Mouse (Mus musculus): ENCODE measurements around the gene Higd1c. TPM values are rescaled to one million over a fixed set of nuclear protein-coding genes. Genes with fewer than 3 reads are reported as not detected.
"Not testable (repeated sequence)": the region's sequence is repeated elsewhere in the genome, so short reads cannot be mapped to it uniquely, and the experiment has no call there.

Higd1c gene
- total RNA-seq, 1 experiment from 2014 or later: not detected

DNA sequence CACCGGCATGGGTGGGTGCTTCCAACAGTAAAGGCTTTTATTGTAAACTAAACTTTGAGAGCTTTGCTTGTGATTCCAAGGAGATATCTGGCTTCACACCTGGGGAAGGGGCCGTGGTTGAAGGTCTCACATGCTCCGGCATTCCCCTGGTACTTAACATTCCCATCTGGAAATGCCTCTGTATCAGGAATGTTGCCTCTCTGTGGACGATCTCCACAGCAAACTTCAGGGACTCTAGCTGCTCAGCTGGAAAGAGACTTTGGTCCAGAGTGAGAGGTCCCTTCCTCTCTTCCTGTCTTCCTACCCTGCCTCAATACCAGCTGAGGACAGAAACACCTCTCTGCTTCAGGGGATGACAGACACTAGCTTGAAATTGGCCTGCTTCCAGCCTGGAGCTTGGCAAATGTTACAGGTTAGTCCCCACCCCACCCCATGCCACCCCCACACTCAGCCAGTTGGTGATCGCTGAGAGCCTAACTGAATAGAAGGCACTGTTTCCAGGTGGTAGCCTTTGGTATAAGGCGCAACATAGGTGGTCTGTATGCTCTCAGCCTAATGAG lies 12.8 kb upstream of the Higd1c start:
- no peak for ATAC-seq (ENCODE audit: extremely low read depth, insufficient number of reproducible peaks, low FRiP score, poor library complexity, severe bottlenecking)

DNA sequence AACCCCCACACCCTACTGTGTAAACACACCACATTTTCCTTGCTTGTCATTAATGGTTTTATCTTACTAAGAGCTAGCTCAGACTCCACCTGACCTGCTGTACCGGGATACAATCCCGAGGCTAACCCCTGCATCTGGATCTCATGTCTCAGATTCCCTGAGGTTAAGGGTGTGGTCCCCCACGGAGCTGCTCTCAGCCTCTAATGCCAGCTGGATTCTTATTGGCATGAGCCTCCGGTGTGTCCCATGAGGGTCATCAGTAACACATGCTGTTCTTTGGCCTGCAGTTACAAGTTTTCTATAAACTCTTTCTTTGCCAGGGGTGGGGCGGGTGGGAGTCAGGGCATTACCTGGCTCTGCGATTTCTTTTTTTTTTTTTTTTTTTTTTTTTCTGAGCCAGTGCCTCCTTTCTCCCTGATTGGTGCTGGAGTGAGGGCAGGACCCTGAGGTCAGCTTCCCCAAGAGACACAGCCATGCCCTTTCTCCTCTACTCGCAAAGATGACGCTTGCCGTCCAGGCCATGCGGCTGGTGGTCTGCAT lies 11.6 kb upstream of the Higd1c start, which contains the start of the genes Methig1 and Mettl7a2:
TSS of gene Methig1 (plus strand) at position 439 of the 540 bp plus-strand sequence.
TSS of gene Mettl7a2 (plus strand) at position 490 of the 540 bp plus-strand sequence.
- no peak for ATAC-seq (ENCODE audit: extremely low read depth, insufficient number of reproducible peaks, low FRiP score, poor library complexity, severe bottlenecking)

DNA sequence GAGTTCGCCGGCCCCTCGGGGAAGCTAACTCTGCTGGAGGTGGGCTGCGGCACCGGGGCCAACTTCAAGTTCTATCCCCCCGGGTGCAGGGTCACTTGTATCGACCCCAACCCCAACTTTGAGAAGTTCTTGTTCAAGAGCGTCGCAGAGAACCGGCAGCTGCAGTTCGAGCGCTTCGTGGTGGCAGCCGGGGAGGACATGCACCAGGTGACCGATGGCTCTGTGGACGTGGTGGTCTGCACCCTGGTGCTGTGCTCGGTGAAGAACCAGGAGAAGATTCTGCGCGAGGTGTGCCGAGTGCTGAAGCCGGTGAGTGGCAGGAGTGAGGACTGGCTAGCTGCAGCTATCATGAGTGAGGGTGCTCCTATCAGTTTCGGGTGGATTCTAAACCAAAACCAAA lies 10.9 kb upstream of the Higd1c start:
- not testable (repeated sequence) for ATAC-seq (ENCODE audit: extremely low read depth, insufficient number of reproducible peaks, low FRiP score, poor library complexity, severe bottlenecking)

DNA sequence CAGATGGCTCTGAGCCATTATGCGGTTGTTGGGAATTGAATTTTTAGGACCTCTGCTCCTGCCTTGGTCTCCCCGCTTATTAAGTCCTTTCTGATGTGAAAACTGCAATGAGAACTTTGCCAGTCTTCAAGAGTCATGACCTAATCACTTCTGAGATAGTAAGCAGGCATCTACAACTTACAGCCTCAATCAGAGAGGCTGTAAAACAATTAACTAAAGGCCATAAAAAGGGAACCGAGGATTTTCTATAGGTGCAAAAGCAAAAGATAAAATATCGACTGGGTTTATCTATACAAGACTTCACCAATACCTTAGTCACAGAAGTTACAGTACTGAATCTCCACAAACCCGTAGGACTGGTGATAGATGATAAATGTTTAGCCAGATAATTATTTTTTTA lies 8.5 kb upstream of the Higd1c start:
- ATAC-seq (ENCODE audit: extremely low read depth, insufficient number of reproducible peaks, low FRiP score, poor library complexity, severe bottlenecking): no peak

DNA sequence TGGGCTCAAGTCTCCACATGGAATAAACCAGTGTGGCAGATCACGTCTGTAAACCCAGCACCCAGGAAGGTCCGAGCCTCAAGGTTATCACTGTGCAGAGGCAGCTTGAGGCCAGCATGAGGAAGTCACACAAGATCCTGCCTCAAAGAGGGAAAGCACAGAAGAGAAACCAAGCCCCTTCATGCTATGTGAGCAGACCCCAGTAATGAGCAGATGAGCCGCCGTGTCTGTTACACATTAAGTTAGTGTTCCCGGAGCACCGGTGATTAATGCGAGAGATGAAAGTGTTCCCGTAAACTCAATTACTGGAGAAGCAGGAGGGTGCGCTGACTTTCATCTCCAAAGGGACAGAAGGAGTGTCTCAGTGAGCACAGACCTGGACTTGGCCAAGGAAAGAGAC lies 1.6 kb downstream of the Higd1c start:
- ATAC-seq (ENCODE audit: extremely low read depth, insufficient number of reproducible peaks, low FRiP score, poor library complexity, severe bottlenecking): not testable (repeated sequence)

DNA sequence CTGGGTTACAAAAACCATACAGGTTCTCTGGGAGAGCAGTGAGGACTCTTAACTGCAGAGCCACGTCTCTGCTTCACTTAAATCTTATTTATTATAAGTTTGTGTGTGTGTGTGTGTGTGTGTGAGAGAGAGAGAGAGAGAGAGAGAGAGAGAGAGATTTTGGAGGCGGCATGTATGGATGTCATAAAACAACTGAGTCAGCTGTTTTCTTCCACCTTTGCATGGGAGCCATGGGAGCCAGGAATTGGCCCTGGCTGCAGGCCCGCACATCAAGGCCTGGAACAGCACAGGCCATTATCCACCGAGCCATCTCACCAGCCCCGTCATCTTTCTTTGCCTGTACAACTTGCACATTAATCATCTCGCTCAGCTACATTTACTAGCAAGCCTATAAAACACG lies 2.8 kb downstream of the Higd1c start:
- no peak for ATAC-seq (ENCODE audit: extremely low read depth, insufficient number of reproducible peaks, low FRiP score, poor library complexity, severe bottlenecking)

DNA sequence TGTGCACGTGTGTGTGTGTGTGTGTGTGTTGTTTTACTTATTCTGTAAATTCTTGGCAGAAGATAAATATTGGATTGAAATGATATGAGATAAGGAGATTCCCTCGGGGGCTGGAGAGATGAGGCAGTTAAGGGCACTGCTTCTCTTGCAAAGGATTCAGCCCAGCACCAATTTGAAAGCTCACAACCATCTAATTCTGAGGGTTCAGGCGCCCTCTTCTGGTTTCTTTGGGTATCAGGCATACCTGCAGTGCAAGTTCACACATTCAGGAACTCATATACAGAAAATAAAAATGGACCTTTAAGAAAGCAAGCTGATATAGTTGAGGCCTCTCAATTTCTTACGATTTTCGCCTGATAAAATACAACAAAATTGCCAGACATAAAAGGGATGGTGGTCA lies 10.7 kb downstream of the Higd1c start:
- ATAC-seq (ENCODE audit: extremely low read depth, insufficient number of reproducible peaks, low FRiP score, poor library complexity, severe bottlenecking): no peak

DNA sequence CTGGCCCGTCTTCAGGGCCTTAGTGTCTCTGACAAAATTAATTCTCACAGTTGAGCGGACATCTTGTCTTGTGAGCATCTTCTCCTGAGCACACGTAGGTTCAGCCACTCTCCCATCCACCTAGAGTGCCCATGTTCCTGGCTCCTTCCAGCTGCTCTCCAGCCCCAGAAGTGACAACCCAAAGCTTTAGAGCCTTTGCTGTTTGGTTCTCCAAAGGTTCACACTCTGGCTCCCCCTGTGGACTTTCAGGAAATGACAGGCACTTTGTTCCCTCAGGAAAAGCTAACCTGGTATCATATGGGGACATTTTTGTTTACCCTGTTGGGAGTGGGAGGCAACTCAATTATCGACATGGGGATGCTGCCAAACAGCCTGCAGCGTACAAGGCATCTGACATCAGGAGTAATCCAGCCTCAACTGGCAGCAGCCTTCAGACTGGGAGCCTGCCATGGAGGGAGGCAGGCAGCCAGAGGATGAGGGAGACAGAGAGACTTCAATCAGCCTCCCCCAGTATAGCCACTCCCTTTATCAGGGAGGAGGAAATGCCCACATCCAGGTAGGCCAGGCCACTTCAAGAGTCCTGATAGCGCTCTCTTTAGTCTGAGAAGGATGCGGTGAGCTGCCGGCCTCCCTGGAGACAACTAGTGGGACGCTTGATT lies 13.6 kb downstream of the Higd1c start:
- ATAC-seq (ENCODE audit: extremely low read depth, insufficient number of reproducible peaks, low FRiP score, poor library complexity, severe bottlenecking): not testable (repeated sequence)

DNA sequence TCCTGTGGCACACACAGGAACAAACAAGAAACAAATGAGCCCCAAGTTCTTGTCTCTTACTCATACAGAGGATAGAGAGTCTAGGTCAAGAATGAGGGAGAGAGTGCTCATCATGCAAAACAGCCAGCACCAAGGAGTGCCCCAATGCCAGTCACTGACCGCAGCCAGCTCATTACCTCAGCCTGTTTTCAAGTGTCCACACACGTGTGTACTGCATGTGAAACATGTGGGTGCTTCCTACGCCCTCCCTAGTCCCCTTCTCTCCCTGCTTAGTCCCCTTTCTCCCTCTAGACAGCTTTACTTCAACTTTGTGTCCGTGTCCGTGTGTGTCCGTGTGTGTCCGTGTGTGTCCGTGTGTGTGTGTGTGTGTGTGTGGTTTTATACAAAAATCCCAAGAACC lies 15.3 kb downstream of the Higd1c start:
- ATAC-seq (ENCODE audit: extremely low read depth, insufficient number of reproducible peaks, low FRiP score, poor library complexity, severe bottlenecking): no peak

DNA sequence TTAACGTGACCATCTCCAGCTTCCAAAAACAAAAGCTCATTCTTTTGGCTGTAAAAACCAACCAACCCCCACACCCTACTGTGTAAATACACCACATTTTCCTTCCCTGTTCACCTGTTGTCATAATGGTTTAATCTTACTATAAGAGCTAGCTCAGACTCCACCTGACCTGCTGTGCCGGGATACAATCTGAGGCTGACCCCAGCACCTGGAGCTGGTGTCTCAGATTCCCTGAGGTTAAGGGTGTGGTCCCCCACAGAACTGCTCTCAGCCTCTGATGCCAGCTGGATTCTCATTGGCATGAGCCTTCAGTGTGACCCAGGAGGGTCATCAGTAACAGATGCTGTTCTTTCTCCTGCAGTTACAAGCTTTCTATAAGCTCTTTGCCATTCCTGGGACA lies 15.8 kb downstream of the Higd1c start:
- no peak for ATAC-seq (ENCODE audit: extremely low read depth, insufficient number of reproducible peaks, low FRiP score, poor library complexity, severe bottlenecking)

DNA sequence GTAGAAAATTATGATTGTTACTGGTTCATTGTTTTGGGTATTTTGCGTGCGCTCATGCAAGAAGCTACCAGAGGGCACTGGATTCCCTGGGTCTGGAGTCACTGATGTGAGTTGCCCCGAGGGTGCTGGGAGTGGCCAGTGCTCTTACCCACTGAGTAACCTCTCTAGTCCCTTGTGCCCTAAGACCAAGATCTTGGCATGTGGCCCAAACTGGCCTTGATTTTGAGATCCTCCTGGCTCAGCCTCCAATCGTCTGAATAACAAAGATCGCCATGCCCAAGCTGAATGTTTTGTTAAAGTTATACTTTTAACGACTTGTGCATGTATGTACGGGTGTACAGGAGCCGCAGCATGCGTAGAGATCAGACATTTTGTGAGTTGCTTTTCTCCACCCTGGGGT lies 21.4 kb downstream of the Higd1c start:
- ATAC-seq (ENCODE audit: extremely low read depth, insufficient number of reproducible peaks, low FRiP score, poor library complexity, severe bottlenecking): no peak

DNA sequence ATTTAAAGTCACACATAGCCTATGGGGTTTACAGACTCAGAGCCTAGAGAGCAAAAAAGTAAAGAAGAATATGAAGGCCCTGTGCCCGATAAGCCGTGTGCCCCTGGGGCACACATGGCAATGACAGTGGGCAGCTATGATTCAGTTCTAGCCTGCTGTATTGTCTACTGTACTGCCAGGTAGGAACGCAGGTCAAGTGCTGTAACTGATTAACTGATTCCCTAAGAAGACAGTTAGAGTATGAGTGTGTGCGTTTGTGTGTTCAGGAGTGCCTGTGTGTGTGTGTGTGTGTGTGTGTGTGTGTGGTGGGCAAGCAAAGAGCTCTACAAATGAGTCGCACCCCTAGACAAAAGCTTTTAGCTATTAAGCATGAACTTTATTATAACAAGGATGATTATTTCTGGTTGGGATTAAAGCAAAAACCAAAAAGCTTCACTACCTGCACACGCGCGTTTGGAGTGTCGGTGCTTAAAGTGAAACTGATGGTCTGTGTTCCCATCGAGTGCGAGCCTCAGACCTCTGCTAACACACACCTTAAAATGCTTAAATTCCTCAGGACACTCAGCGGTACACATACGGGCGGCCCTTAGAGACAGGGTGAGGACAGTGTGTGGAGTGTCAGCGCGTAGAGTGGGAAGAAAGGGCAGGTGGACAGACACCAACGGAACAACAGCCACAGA lies 23.3 kb downstream of the Higd1c start:
- no peak for ATAC-seq (ENCODE audit: extremely low read depth, insufficient number of reproducible peaks, low FRiP score, poor library complexity, severe bottlenecking)

DNA sequence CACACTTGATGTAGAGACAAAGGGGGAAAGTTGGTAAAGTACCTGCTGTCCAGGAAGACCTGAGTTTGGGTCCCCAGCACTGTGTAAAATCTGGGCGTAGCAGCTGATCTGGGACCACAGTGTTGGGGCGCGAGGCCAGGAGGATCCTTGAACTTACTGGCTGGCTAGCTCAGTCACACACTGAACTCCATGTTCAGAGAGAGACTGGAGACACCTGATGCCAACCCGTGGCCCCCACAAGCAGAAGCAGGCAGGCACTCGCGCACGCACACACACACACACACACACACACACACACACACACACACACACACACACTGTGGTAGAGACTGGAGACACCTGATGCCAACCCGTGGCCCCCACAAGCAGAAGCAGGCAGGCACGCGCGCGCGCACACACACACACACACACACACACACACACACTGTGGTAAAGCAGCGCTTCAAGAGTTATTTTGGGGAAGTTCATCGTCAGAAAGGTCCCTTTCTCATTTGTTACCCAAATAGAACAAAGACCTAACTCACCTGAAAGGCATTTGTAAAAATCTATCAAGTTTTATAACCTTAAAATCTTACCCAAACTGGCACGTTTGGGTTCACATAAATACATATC lies 24.0 kb downstream of the Higd1c start:
- no peak for ATAC-seq (ENCODE audit: extremely low read depth, insufficient number of reproducible peaks, low FRiP score, poor library complexity, severe bottlenecking)

DNA sequence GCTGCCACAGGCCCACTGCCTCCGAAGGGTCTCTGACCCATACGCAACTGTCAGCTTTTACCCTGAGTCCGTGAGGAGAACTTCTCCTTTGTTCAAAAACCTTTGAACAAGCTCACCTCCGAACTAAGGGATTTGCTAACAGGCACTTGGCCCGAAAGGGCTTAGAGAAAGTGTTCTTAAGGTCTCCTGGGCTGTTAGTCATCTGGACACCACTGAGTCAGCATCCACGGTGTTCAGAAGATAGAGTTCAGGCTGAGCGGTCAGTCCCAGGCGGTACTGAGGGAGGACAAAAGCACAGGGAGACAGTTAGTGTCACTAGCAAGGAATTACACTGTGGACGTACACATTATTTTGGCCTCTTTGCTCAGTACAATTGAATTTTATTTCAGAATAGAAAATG lies 24.5 kb downstream of the Higd1c start:
- ATAC-seq (ENCODE audit: extremely low read depth, insufficient number of reproducible peaks, low FRiP score, poor library complexity, severe bottlenecking): no peak

DNA sequence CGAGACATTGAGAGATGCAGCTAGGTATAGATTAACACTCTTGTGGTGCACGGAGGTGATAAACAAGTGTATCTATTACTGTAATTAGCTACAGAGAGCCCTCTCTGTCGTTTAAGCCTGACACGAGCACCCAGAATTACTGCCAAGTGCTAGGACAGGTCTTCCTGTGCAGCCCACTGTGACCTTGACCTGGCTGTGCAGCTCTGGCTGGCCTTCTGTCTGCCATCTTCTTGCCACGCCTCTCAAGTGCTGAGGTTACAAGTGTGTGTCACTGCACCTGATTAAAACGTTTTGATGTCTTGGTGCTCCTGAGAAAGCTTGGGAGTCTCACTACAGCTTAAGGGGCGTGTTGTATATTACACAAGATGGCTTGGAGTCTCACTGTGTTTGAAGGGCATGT lies 26.7 kb downstream of the Higd1c start:
- no peak for ATAC-seq (ENCODE audit: extremely low read depth, insufficient number of reproducible peaks, low FRiP score, poor library complexity, severe bottlenecking)

DNA sequence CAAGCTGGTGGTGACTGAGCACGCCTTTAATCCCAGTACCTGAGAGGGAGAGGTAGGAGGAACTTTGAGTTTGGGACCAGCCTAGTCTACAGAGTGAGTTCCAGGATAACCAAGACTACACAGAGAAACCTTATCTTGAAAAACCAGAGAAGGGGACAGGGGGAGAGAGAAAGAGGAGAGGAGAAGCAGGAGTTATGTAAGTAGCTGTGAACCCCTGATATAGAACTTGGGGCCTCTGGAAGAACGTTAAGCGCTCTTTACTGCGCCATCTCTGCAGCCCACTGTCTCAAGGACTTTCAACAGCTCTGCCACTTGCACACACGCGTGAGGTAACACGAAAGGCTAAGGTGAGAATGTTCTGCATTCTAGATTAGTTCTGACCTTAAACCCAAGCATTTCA lies 27.3 kb downstream of the Higd1c start:
- ATAC-seq (ENCODE audit: extremely low read depth, insufficient number of reproducible peaks, low FRiP score, poor library complexity, severe bottlenecking): no peak

DNA sequence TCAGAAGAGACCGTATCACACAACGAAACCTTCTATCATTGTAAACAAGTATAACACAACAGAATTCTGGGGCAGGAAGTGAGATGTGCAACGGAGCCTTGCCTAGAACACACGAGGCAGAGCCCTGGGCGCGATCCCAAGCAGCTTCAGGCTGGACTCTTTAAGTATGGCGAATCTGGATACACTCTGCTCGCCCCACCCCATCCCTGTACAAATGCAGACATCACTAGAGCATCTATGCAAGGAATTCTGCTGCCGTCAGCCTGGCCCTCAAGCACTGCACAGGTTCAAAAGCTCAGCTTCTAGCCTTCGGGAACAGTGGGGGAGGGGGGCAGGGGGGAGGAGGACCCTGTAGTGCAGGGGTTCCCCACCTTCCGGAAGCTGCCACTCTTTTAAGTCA lies 28.7 kb downstream of the Higd1c start:
- no peak for ATAC-seq (ENCODE audit: extremely low read depth, insufficient number of reproducible peaks, low FRiP score, poor library complexity, severe bottlenecking)

DNA sequence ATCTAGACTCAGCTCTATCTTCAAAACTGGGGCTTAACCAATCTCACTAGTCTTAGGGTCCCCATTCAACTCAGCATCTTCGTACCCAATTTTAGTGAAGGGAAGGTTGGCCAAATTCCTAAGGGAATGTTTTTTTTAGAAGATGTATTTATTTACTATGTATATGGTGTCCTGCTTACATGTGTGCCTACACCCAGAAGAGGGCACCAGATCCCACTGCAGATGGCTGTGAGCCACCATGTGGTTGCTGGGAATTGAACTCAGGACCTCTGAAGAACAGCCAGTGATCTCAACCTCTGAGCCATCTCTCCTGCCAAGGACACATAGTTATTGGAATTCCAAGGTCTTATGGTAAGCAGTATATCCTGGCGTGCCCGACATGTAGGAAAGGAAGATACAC lies 31.2 kb downstream of the Higd1c start:
- ATAC-seq (ENCODE audit: extremely low read depth, insufficient number of reproducible peaks, low FRiP score, poor library complexity, severe bottlenecking): no peak

DNA sequence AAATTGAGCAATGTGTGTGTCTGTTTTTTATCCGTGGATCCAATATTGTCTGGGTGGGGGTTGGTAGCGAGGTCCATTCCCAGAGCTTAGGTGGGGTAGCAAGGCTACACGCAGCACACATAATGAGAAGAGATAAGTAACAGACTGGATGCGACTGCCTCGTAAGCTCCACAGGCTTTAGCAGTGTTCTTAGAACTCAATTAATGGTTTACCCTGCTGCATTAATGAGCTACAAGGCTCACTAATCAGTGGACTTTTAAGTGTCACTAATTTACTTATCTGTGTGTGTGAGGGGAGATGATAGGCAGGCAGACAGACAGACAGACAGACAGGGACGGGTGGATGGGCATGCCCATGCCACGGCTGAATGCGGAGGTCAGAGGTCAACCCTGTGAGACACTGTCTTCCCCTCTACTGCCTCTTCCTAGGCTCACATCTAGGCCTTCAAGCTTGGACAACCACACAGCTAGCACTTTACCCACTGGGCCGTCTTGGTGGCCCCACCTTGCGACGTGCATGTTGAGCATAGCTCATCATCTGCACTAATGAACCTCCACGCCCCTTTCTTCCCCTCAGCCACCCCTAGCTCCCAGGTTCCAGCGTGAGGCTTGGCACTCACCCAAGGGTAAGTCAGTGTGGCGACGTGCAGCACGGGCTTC lies 36.4 kb downstream of the Higd1c start:
- ATAC-seq (ENCODE audit: extremely low read depth, insufficient number of reproducible peaks, low FRiP score, poor library complexity, severe bottlenecking): no peak

Data from neutrophil, adult 5-6 weeks (primary cell).